Mouse (Mus musculus) hindbrain, embryonic 10.5 days (tissue): ENCODE data around the gene Hspbap1. TPM values are rescaled to one million over a fixed set of nuclear protein-coding genes. Genes with fewer than 3 reads are reported as not detected.

ENCODE experiments used
- DNase-seq: peaks from one replicate; pipeline ENCODE4 v3.0.0-alpha.2; 2017; ENCODE audit warnings: low spot score
- H3K27ac ChIP-seq: fragments of 300-500 bp; sonication (generic); 2 replicates; pipeline ENCODE4 v1.5.1; 2016; ENCODE audit warnings: mild to moderate bottlenecking, moderate library complexity
- H3K27me3 ChIP-seq: fragments of 300-500 bp; sonication (generic); 2 replicates; pipeline ENCODE4 v1.6.1; 2016; ENCODE audit warnings: mild to moderate bottlenecking; ENCODE audit not compliant: poor library complexity, insufficient read depth, severe bottlenecking
- H3K36me3 ChIP-seq: fragments of 300-500 bp; sonication (generic); 2 replicates; pipeline ENCODE4 v1.6.1; 2016; ENCODE audit warnings: mild to moderate bottlenecking, moderate library complexity
- H3K4me1 ChIP-seq: fragments of 300-500 bp; sonication (generic); replicated peaks from 2 replicates; pipeline ENCODE4 v1.6.1; 2016; ENCODE audit warnings: mild to moderate bottlenecking
- H3K4me3 ChIP-seq: fragments of 300-500 bp; sonication (generic); 2 replicates; pipeline ENCODE4 v1.5.1; 2016; ENCODE audit warnings: mild to moderate bottlenecking, moderate library complexity
- H3K9me3 ChIP-seq: fragments of 300-500 bp; sonication (generic); 2 replicates; pipeline ENCODE4 v1.6.1; 2016; ENCODE audit warnings: mild to moderate bottlenecking, moderate library complexity
- WGBS: fragments of 180-500 bp; shearing (Covaris S2); methylation state at CpG from one replicate; pipeline ENCODE4 v1.1.7; 2016; 5-methylcytosine and 5-hydroxymethylcytosine counted together
- polyA plus RNA-seq: library from polyadenylated mRNA; unstranded; fragments of >200 nt; fragmentation: Nextera tagmentation; extraction: Ambion mirVana; gene quantifications from 2 replicates; pipeline ENCODE4 v1.2.1, GENCODE M21; 2016

The Hspbap1 gene
- polyA plus RNA-seq, 1 experiment from 2014 or later: 24.1 TPM

DNA sequence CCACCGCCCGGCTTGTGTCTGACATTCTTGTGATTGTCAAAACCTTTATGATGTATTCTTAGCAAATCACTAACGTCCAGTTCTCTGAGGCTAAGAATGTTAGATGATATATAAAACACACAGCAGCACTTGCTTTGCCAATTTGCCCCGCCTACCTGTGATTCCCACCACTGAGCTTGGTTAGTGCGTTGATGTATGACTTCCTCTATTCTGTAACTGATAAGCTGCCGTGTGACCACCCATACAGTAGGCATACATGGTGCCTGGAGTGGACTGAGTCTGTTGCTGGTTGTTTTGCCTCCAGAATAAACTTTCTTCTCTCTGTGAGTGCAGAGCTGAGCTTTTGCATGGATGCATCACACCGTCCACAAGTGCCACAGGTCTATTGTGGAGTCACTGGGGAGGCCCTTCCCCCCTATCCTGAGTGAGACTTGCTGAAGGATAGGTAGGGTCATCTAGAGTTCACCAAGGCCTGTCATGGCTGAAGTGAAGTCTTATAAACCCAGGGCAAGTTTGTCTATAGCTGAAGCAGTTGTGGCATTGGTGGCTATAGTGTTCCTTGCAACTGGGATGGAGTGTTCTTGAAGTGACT is 14.1 kb downstream of the Hspbap1 start:
- 86% methylated on average over 7 of the region's 7 CpGs for WGBS
- DNase-seq: no peak
- Histone ChIP-seq H3K4me3 (no peak overlapping the region), H3K36me3 (peaks cover 18% of the 10 kb centered on the region), H3K27me3 (no peaks in the 10 kb centered on the region), H3K9me3 (no peaks in the 10 kb centered on the region), H3K4me1 (peaks cover 9% of the 10 kb centered on the region), H3K27ac (no peak overlapping the region)

DNA sequence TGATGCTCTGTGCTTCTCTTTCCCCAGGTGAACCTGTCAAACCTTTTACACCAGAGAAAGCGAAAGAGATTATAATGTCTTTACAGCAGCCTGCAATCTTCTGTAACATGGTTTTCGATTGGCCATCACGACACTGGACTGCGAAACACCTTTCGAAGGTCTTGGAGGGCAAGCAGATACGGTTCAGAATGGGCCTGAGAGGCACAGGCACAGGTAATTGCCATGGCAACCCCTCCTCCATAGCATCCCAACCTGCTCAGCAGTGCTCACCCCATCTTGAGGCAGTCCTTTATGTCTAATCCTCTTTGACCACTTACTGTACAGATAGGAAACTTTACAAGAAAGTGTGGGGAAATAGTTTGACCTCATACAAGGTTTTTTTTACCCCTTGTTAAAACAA is 17.0 kb downstream of the Hspbap1 start:
- no peak overlapping the region for H3K4me3 ChIP-seq
- WGBS: 90% methylated on average over 6 of the region's 6 CpGs
- no peak for DNase-seq
- H3K4me1 ChIP-seq: peaks cover 9% of the 10 kb centered on the region
- H3K27me3 ChIP-seq: no peaks in the 10 kb centered on the region
- no peak overlapping the region for H3K27ac ChIP-seq
- no peaks in the 10 kb centered on the region for H3K9me3 ChIP-seq
- H3K36me3 ChIP-seq: peaks cover 32% of the 10 kb centered on the region

DNA sequence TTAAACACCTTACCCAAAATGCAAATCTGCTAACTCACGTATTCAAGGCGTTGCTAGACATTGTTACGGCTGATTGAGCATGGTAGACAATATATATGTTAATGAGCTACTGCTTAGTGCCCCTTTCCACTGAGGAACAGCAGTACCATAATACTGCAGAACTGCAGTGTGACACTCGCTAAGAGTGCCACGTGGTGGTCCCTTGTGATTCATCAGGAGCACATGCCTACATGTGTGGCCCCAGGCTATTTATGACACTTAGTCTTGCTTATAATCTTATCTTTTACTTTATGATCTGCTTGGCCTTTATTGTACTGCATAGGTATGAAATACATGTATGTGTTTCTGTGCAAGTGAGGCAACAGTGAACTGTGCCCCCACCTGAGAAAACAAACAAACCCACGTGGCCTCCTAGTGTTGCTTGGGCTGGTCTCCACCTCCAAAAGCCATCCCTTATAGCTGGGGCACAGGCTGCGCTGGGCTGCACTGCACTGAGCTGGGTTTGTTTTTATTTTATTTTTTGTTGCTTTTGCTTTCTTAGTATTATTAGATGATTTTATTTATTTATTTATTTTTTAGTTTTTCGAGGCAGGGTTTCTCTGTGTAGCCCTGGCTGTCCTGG is 17.5 kb downstream of the Hspbap1 start:
- DNase-seq: no peak

DNA sequence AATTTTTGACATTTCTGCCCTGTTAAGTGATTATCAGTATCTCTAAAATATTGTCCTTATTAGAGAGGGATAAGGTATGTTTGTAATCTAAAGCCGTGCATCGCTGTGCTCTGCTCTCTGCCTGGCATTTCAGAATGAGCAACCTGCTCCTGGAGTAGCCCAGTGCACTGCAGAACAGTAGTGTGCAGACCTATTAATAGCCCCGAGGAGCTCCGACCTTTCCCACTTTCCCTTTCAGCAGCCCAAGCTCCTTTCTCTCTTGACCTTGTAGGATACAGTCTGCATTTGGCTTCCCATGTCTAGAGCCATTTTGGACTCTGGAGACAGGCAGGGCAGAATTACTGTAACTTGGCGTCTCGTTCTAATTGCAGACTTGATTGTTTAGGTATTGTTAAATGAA is 18.2 kb downstream of the Hspbap1 start:
- no peaks in the 10 kb centered on the region for H3K27me3 ChIP-seq
- DNase-seq: no peak
- no peak overlapping the region for H3K4me3 ChIP-seq
- H3K4me1 ChIP-seq: peaks cover 9% of the 10 kb centered on the region
- H3K9me3 ChIP-seq: no peaks in the 10 kb centered on the region
- 95% methylated on average over 6 of the region's 6 CpGs for WGBS
- peaks cover 32% of the 10 kb centered on the region for H3K36me3 ChIP-seq
- no peak overlapping the region for H3K27ac ChIP-seq

More for the DNA sequence above, 17.5 kb downstream of the Hspbap1 start:
- 63% methylated on average over 8 of the region's 8 CpGs for WGBS
- Histone ChIP-seq H3K4me1 (peaks cover 9% of the 10 kb centered on the region), H3K4me3 (no peak overlapping the region), H3K27ac (no peak overlapping the region), H3K36me3 (peaks cover 32% of the 10 kb centered on the region), H3K27me3 (no peaks in the 10 kb centered on the region), H3K9me3 (no peaks in the 10 kb centered on the region)

DNA sequence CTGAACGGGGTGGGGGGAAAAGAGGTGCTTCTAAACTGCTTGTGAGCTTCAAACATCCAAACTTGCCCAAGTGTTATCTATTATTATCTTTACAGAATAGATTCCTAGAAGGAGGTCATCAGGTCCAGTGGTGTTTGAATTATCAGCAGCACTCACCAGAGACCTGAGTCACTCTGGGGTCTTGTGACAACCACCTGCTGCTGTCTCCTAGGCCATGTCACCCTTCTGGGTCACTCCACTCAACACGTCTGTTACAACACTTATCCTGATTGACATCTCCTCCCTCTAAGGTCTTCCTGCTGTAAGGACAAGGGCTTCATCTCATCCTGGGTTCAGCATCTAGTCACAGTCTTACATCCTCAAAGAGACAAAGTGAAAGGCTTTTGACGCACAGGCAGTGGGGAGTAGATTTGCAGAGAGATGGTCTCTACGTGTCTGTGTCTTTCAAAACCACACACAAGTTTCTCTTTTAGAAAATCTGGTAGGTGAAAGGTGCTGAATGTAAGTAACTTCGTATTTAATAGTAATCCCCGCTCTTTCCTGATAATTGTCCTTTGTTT is 21.9 kb downstream of the Hspbap1 start:
- no peak overlapping the region for H3K27ac ChIP-seq
- 76% methylated on average over 6 of the region's 6 CpGs for WGBS

DNA sequence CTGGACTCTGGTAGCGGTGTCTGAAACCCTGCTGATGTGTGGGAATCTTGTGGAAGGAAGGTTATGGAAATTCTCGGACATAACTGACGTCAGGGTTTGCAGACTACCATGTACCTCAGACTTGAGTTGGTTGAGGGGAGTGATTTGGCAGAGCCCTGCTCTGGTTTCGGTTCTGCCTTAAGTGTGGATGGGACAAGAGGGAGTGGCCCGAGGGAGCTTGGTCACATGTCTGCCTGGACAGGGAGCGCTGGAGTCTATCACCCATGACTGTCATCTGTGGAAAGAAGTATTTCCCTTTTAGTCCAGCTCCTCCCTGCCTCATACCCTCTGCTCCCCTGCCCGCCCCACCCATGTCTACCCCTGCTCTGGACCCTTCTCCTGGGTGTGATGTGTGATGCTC is 32.0 kb downstream of the Hspbap1 start:
- Histone ChIP-seq H3K4me3 (no peak overlapping the region), H3K4me1 (no peaks in the 10 kb centered on the region), H3K27ac (no peak overlapping the region), H3K36me3 (peaks cover 54% of the 10 kb centered on the region), H3K9me3 (0 out of 2 replicates have a peak, but pooled peaks cover 6% of the 10 kb centered on the region), H3K27me3 (no peaks in the 10 kb centered on the region)
- DNase-seq: no peak
- 93% methylated on average over 7 of the region's 7 CpGs for WGBS

More for the DNA sequence above, 21.9 kb downstream of the Hspbap1 start:
- no peak overlapping the region for H3K4me3 ChIP-seq
- no peaks in the 10 kb centered on the region for H3K9me3 ChIP-seq
- no peaks in the 10 kb centered on the region for H3K27me3 ChIP-seq
- no peak for DNase-seq
- peaks cover 8% of the 10 kb centered on the region for H3K4me1 ChIP-seq
- peaks cover 35% of the 10 kb centered on the region for H3K36me3 ChIP-seq

DNA sequence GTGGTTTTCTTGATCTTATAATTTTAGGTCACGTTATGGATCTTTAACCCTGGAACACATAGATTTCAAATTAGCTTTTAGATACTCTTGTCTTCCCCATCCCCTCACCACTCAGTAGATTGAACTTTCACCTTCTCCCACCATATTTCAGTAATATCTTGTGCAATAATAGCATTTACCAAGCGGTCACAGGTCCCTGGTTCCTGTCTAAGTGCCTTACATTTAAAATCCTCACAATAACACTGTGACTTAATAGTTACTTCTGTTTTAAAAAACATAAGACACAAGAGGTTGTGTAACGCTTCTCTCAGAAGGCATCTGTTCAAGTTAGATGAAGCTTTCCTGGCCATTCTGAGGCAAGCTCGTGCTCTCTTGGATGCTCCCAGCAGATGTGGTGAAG is 33.5 kb downstream of the Hspbap1 start:
- WGBS: 94% methylated on average over 4 of the region's 4 CpGs
- H3K36me3 ChIP-seq: peaks cover 44% of the 10 kb centered on the region

DNA sequence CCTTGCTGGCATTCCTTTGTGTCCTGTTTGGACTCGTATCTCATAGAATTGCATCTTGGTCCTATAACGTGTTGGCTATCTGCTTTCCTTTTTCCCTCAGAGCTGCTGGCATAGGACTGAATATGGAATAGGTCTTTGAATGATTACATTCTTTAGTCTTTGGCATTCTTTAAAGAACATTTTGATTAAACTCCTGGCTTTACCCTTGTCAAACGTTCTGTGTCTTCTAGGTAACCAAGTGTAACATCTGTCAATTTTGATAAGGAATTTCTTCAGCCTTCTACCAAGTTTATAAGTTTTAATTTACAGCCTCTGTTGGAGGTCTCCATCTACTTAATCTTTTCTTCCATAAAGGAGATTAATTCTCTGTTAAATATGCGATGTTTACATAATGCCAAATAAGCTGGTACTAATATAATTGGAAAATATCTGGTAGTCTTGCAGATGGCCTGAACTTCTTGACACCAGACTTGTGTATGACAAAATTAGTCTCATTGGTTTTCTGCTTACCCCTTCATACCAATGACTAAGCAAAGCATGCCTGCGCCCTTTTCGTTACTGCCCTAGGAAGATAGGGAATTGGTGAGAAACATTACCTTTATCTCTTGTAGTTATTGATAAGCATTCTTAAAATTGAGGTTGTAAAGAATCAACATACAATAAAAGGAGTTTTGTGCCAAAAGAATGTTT is 36.9 kb downstream of the Hspbap1 start:
- H3K27ac ChIP-seq: no peak overlapping the region
- no peak for DNase-seq
- no peak overlapping the region for H3K4me3 ChIP-seq
- H3K27me3 ChIP-seq: no peaks in the 10 kb centered on the region
- WGBS: 92% methylated on average over 6 of the region's 6 CpGs
- peaks cover 26% of the 10 kb centered on the region for H3K36me3 ChIP-seq
- no peaks in the 10 kb centered on the region for H3K4me1 ChIP-seq
- no peaks in the 10 kb centered on the region for H3K9me3 ChIP-seq

More for the DNA sequence above, 33.5 kb downstream of the Hspbap1 start:
- H3K27me3 ChIP-seq: no peaks in the 10 kb centered on the region
- H3K27ac ChIP-seq: no peak overlapping the region
- no peak for DNase-seq
- no peaks in the 10 kb centered on the region for H3K9me3 ChIP-seq
- no peak overlapping the region for H3K4me3 ChIP-seq
- no peaks in the 10 kb centered on the region for H3K4me1 ChIP-seq

DNA sequence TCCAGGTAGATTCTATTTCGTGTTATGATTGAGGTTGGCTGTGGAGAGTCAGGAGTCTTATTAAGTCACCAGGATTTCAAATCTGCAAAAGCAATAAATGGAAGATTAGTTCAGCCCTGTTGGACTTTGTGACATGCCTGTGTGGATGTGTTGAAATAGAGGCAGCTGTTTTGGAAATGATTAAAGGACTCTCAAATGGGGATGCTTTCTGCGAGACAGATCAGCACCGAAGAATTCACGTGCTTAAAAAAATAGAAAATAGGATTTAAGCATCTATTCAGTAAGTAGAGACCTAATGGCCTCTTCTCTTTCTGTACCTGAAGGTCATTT is 37.5 kb downstream of the Hspbap1 start:
- DNase-seq: no peak
- Histone ChIP-seq H3K36me3 (peaks cover 23% of the 10 kb centered on the region), H3K27ac (no peak overlapping the region), H3K4me1 (no peaks in the 10 kb centered on the region), H3K4me3 (no peak overlapping the region), H3K27me3 (no peaks in the 10 kb centered on the region), H3K9me3 (no peaks in the 10 kb centered on the region)
- 93% methylated on average over 4 of the region's 4 CpGs for WGBS

DNA sequence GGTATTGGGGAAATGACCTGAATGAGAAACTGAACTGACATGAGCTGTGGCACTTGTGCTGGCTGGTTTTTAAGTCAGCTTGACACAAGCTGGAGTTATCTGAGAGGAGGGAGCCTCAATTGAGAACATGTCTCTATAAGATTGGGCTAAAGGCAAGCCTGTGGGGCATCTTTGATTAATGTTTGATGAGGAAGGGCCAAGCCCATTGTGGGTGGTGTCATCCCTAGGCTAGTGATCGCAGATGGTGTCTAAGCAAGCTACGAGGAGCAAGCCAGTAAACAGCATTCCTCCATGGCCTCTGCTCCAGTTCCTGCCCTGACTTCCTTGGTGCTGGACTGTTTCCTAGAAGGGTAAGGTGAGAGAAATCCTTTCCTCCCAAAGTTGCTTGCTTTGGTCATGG is 38.7 kb downstream of the Hspbap1 start:
- Histone ChIP-seq H3K36me3 (peaks cover 22% of the 10 kb centered on the region), H3K4me1 (no peaks in the 10 kb centered on the region), H3K27me3 (no peaks in the 10 kb centered on the region), H3K9me3 (no peaks in the 10 kb centered on the region), H3K27ac (no peak overlapping the region), H3K4me3 (no peak overlapping the region)
- 99% methylated on average over 2 of the region's 2 CpGs for WGBS
- DNase-seq: no peak

DNA sequence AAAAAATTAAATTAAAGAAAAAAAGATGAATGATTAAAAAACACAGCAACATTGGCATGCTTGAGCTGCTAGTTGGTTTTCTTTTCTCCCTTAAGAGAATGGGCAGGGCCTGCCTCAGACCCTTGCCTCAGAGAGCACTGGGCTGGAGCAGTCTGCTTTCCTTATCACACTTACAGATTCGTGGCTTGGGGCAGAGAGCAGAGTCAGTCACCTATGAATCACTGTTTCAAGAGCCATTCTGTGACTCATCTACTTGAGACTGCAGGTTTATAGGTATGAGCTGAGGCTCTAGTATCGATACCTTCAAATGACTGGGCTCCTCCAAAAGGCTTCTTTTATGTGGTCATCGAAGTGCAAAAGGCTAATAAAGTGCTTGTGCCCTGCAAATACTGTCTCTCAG is 42.9 kb downstream of the Hspbap1 start:
- peaks cover 20% of the 10 kb centered on the region for H3K36me3 ChIP-seq
- H3K27me3 ChIP-seq: no peaks in the 10 kb centered on the region
- no peaks in the 10 kb centered on the region for H3K4me1 ChIP-seq
- DNase-seq: no peak
- no peaks in the 10 kb centered on the region for H3K9me3 ChIP-seq
- WGBS: 84% methylated on average over 3 of the region's 3 CpGs
- no peak overlapping the region for H3K27ac ChIP-seq
- H3K4me3 ChIP-seq: no peak overlapping the region

DNA sequence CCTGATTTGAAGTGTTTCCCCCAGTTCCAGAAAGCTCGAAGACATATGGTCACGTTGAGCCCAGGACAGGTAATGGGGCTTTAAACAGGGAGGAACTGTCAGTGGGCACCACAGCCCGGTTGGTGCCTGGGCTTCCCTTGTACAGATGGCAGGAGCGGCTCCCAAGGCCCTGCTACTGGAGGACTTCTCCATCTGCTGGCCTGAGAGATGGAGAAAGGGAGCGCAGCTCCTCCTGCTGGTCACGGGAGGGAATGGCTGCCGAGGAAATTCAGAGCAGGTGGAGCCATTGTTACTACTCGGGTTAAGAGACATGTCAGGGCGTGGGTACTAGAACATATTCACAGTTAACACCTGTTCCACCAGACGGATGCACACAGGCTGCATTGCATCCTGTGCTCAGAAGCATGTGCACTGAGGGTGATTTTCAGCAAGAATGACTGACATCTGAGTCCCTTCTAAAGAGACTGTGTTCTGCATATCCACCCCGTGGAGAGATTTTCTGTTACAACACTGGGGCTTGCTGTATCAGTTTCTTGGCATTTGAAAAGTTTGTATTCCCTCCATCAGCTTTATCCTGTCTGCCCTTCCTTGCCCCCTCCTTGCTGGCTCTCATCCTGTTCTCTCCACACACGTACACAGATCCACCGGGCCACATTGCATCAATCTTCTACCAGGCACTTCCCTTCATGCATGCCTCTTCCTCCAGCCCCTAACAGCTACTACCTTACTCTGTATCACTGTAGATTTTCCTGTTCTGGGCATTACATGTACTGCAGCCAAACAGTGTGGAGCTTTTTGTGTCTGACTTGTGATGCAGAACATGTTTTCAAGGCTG is 47.3 kb downstream of the Hspbap1 start:
- DNase-seq: peak; percentile 85
- H3K9me3 ChIP-seq: no peaks in the 10 kb centered on the region
- H3K36me3 ChIP-seq: peaks cover 39% of the 10 kb centered on the region
- H3K4me3 ChIP-seq: no peak overlapping the region
- H3K4me1 ChIP-seq: no peaks in the 10 kb centered on the region
- no peaks in the 10 kb centered on the region for H3K27me3 ChIP-seq
- 45% methylated on average over 13 of the region's 13 CpGs for WGBS
- no peak overlapping the region for H3K27ac ChIP-seq
